Mouse (Mus musculus) inflammation-experienced regulatory T-cells, adult 6 months (primary cell): ENCODE results near the gene Rtn3. TPM values are rescaled to one million over a fixed set of nuclear protein-coding genes. Genes with fewer than 3 reads are reported as not detected.

ENCODE experiments used
- ATAC-seq: one replicate; pipeline ENCODE4 v1.8.0; 2017
- polyA plus RNA-seq, 3 experiments: library from polyadenylated mRNA; unstranded; fragments of 100-300 nt; shearing (Covaris generic); gene quantifications; one replicate each; pipeline ENCODE4 v1.2.1; 2017

Rtn3 gene
- polyA plus RNA-seq, 3 experiments from 2014 or later, result 36.0 to 58.3 (median 45.6) TPM

DNA sequence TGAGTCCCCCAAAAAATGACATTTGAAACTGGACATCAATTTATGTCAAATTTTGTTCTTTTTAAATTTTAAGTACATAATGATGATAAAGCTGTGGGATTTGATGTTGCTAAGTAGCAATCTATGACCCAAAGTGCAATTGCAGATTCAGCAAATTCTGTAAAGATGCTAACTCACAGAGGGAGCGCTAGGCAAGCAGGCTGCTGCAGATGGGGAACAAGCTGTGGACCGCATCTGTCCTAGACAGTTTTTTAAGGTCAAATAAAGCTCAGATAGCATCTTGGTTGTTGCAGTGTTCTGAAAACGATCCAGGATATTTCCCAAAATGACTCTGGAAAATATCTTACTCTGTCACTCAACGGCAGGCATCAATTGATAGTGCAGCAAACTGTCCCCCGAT, 995 bp upstream of the Rtn3 start:
- ATAC-seq, result no peak

DNA sequence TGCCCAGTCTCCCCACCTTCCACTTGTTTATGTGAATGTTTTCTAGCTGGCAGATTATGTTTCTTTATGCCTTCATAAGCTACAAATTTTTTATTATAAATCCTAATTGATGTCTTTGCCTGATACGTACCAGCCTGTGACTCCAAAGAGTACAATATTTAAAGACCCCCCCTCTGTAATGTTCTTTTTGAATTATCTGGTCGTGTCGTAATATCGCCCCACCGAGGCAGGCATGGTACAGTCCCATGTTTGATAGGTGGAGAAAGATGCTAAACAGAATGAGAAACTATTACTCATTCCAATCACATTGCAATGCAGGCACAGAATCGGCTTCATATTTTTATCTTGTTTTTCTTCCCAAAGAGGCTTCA, 416 bp upstream of the Rtn3 start:
- ATAC-seq, result peak; percentile 56

- no peak for ATAC-seq
Observed at GRCm38 (mm10) chr19:7482266-7482598, 849 bp downstream of the Rtn3 start.

- ATAC-seq, result no peak
Observed at GRCm38 (mm10) chr19:7481541-7482265, 1.4 kb downstream of the Rtn3 start.

DNA sequence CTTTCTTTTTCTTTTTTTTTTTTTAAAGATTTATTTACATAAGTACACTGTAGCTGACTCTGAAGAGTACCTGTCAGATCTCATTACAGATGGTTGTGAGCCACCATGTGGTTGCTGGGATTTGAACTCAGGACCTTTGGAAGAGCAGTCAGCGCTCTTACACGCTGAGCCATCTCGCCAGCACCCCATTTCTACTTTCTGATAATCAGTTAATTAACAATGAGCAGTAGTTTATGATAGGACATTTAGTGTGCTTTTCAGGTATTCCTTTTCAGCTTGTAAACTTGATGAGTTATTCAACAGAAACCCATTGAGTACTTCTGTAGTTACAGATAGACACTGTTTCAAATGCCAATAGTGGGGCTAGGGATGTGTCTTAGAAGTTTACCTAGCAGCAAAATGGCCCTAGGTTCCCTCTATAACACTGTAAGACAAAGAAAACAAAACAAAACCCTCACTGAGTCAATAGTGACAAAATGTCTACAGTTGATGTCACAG, 3.3 kb downstream of the Rtn3 start:
- ATAC-seq, result no peak

DNA sequence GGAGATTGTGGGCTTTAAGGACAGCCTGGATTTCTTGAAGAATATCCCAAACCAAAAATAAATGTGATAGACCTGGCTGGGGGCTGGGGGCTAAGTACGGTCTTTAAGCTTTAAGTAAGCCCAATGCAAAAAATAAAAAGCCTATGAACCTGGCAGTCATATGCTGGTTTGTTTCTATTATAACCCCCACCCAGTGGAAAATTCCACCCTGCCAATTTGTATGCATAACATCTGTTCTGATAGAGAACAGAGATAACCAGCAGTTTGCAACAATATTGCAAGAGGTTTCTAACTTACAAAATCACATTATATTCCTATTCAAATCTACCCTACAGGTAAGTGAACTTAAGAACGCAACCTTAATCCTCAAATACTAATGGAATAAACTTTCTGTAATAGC, 12.4 kb downstream of the Rtn3 start:
- ATAC-seq, result no peak

DNA sequence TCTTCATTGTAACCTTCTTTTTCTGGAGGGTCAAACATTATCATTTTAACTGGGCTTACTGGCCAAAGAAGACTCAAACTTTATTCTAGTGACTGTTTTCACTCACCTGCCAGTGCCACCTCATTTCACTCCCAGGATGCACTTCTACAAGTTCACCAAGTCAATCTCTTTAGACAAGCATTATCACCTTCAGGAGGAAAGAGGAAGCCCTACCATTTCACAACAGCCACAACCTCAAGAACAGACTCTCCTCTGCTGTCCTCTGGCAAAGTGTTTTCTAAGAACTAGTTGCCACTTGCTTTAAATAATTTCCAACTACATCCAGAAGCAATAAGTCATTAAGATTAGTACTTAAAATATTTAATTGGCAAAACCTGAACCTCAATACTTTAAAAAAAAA, 15.2 kb downstream of the Rtn3 start:
- no peak for ATAC-seq

DNA sequence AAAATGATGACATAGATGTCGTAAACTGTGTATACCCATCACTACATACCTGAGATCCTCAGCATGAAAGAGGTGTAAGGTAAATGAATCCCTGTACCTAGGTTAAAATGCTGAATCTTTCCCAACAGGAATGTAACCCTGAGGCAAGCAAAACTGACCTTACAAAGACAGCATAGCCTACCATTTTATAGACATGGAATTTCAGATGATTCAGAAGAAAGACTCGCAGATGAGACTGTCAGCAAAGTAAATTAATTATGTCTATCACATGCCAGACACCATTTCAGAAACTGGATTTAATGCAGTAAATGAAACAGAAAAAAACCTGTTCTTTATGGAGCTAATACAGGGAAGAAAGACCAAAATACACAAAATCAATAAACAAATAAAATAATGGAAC, 23.7 kb downstream of the Rtn3 start:
- ATAC-seq, result no peak

- ATAC-seq, result no peak
Observed at GRCm38 (mm10) chr19:7458901-7459300, 24.2 kb downstream of the Rtn3 start.

DNA sequence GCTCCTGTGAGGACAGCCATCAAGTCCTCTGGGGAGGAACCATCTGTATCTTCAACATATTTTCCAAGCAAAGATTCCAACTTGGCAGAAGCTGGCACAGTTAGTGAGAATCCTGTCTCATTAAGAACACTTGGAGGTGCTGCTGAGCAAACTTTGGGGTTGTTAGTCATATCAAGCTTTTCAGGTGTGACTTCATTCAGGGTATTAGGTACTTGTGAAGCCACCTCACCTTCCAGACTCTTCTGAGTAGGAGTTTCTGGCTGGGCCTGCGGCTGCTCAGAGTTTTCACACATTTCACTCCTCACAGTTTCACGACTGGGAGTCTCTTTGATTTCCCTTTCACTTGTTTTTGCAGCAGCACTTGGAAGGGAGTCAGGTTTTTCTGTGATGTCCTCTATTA, 26.3 kb downstream of the Rtn3 start:
- ATAC-seq, result peak; percentile 75

GRCm38 (mm10) chr19:7445596-7445995, 37.5 kb downstream of the Rtn3 start:
- ATAC-seq, result no peak

DNA sequence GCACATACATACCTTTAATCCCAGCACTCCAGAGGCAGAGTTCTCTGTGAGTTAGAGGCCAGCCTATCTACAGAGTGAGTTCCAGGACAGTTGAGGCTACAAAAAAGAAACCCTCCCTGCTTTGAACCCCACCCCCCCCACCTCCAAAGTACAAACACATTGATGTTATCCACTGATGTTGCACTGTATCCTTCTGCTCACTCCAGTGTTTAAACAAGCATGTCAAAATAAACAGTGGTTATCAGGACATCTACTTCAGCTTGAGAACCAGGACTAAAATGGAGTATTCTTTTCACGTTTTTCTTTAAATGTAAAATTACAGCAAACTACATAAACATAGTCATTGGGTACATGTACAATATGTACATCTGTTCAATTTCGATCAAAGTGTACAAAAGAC, 38.0 kb downstream of the Rtn3 start:
- no peak for ATAC-seq

DNA sequence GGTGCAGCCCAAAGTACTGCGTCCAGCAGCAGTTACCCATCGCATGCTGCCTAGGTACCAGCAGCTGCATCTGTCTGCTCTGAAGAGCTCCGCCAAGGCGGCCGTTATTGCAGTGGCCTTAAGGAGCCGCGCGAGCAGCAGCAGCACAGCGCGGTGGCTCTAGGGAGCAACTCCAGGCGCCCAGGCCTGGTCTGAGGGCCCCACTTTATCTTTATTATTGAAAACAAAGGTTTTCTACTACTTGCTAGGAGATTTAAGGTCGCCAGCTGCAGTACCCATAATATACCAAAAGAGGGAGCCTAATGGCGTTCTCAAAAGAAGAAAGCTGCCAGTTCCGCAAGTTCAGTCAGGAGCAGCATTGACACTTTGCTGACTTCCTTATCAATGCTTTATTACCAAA, 41.6 kb downstream of the Rtn3 start:
- no peak for ATAC-seq

GRCm38 (mm10) chr19:7438295-7438694, 44.8 kb downstream of the Rtn3 start:
- ATAC-seq, result no peak

DNA sequence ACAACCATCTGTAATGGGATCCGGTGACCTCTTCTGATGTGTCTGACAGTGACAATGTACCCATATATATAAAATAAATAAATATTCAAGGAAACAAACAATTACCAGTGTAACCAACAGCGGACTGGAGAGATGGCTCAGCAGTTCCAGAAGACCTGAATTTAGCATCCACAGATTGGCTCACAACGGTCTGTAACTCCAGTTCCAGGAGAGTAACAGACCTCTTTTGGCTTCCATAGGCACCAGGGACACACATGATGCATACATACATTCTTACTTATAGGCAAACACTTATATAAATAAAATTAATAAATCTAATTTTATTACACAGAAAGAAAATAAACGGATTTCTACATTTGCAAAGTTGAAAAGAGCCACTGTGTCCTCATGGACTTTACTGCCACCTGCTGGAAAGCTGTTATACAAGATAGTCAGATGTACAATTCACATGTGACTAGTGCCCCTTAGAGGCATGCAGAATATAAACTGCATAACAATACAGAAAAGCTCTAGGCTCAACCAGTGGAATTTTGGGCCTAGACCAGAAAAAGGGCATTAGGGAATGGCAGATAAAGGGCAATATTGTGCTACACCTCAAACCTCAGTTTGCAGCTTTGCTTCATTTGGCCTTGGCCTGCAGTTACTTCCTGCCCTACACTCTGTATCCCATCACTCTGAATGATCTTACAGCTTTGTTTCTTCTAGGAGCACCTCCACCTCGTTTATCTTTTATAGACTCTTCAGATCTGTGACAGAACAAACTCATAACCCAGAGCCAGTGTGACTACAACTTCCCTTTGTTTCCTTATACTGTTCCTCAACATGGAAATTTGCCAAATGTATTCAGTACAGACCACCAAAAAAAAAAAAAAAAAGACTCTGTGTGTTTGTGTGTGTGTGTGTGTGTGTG, 46.8 kb downstream of the Rtn3 start:
- ATAC-seq, result no peak

DNA sequence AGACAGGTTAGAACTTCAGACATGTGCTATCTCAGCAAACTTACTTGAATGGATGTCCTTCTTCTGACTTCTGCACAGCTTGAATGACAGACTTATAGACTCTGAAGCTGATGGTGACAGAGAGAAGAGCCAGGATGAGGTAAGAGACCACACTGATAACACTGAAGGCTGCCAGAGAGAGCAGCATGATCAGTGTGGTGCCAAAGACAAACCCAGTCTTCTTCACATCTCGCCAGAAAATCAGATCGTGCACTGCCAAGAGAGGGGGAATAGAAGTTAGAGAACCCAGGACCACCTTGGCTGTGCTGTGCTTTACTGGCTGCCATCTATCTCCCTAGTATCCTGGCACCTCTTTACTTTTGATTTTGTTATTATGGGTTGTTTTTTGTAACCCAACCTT, 48.2 kb downstream of the Rtn3 start:
- no peak for ATAC-seq

- ATAC-seq, result no peak
Observed at GRCm38 (mm10) chr19:7425398-7425775, 57.7 kb downstream of the Rtn3 start.

- no peak for ATAC-seq
Observed at GRCm38 (mm10) chr19:7424590-7425397, 58.3 kb downstream of the Rtn3 start.

DNA sequence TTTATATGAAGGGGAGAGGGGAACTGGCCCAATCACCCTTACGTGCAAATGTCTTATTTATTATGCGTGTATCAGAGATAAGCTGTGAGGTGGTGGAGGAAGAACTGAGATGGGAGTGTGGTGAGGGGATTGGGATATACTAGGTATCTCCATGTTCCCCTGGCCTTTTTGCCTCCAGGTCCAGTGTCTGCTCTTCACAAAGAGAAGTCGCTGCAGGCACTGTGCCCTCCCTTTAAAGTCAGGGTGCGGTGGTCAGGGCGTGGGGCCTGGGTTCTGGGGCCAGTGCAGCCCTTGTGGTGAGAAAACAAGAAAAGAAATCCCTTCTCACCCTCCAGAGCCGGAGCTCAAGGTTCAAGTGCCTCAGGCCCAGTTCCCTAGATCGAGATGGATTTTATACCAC, 59.0 kb downstream of the Rtn3 start:
- no peak for ATAC-seq

DNA sequence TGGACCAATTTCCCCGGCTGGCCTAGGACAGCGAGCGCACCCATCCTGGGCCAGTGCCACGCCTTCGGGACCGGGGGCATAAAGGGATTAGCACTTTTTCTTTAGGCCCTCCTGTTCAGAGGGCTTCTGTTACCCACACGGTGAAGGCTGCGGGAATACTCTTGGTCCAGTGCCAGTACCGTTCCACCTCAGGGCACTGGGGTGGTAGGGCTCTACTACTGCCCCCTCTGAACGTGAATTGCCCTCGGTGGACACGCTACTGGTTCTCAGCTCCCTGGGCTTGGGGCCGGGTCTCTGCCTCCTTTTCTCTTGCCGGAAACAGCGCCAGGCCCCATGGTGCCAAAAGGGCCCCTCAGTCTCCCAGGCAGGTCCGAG, 59.4 kb downstream of the Rtn3 start:
- ATAC-seq, result no peak

DNA sequence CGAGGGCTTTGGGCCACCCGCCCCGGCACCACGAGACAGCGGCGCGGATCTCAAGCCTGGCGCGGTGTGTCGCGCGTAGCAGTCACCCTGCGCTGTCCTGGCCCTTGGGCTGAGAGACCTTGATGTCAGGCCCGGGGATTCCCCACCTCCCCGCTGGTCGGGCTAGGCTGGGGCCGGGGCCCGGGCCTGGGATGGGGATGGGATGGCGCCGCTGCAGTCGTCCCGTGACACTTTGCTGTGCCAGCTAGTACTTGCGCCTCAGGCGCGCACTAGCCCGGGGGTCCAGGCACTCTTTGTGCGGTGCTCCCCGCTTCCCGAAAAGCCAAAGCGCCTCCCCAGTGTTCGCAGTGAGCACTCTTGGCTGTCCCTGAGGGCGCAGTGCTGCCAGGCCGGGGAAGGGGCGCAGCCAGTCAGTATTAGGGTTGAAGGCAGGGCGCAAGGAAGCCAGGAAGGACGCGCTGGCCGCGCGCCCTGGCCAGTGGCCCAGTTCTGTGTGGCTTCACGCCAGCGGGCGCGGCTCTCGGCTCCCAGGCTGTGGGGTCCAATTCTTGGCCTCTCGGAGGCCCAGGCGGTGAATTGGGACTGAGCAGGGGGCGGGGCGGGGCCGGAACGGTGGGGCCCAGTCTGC, 59.9 kb downstream of the Rtn3 start:
- no peak for ATAC-seq

DNA sequence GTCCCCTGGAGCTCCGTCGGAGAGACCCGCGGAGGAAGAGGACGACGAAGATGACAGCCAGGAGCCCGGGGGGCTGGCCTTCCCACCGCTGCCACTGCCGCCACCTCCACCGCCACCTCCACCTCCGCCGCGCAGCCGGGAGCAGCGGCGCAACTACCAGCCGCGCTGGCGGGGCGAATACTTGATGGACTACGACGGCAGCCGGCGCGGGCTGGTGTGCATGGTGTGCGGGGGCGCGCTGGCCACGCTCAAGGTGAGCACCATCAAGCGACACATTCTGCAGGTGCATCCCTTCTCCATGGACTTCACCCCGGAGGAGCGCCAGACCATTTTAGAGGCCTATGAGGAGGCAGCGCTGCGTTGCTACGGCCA, 60.4 kb downstream of the Rtn3 start:
- no peak for ATAC-seq
